Mouse (Mus musculus) cerebellum, adult (tissue): ENCODE results near the gene Spink2.

Experiments
- ATAC-seq: cut with Nextera tagmentation; 2 replicates; pipeline ENCODE4 v1.9.2; 2017; ENCODE audit warnings: mild to moderate bottlenecking, moderate library complexity, mixed read lengths; ENCODE audit not compliant: insufficient number of reproducible peaks, low FRiP score, low TSS enrichment

Gene Spink2

GRCm38 (mm10) chr5:77155526-77155925 is 55.7 kb downstream of the Spink2 start:
- no peak for ATAC-seq
